Mouse (Mus musculus): ENCODE data around the gene Gm4952. TPM values are rescaled to one million over a fixed set of nuclear protein-coding genes. Genes with fewer than 3 reads are reported as not detected.
A peak's percentile ranks its signal among the peaks of the same experiment; 100 is the strongest.

Gm4952 gene
- total and polyA plus RNA-seq, 3 experiments, result not detected

DNA sequence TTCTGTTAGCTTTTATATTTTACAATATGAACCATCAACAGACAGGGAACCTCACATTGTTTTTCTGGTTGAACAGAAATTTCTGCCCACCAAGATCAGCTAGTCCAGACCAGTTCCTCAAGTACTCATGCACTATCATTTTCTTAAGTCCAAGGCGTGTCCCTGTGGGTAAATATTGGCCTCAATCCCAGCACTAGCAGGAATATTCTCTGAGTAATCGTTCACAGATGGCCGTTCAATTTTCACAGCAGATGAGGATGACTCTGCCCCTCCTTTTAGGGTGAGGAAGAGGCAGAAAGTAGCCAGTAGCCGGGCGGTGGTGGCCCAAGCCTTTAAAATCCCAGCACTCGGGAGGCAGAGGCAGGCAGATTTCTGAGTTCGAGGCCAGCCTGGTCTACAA lies 24.7 kb upstream of the Gm4952 start:
- Histone ChIP-seq H3K27me3 (ENCODE audit: control insufficient read depth, insufficient read depth, low read length) (no peaks in the 10 kb centered on the region), H3K9ac (ENCODE audit: low read depth, low read length) (no peak overlapping the region), H3K79me2 (replicated peaks; ENCODE audit: control insufficient read depth, insufficient read depth, low read length) (peaks cover 2% of the 10 kb centered on the region; the same call in 1 of the 2 replicates), H3K4me3 (peak overlapping the region; percentile 49; the same call in 1 of the 2 replicates), H3K4me1 (ENCODE audit: control insufficient read depth, insufficient read depth, low read length) (peaks cover 9% of the 10 kb centered on the region), H3K36me3 (ENCODE audit: control insufficient read depth, insufficient read depth, low read length) (peaks cover 8% of the 10 kb centered on the region), H3K27ac (peak overlapping the region; percentile 84)
- TF ChIP-seq POLR2A (IDR thresholded peaks at IDR 0.05; ENCODE audit: insufficient read depth, low read depth, low read length) (no peak), EP300 (IDR thresholded peaks at IDR 0.05; ENCODE audit: insufficient read depth, low read depth, low read length) (no peak), CTCF (IDR thresholded peaks at IDR 0.05) (no peak)
- intact Hi-C loops (cut with DNase I), result loop anchor here (10.0 kb wide), 1 partner anchor 560 kb away; no protein-coding TSS in a partner anchor
- DNase-seq, result peak; percentile 45 to 53
- WGBS, result 41% methylated on average over 7 of the region's 7 CpGs

DNA sequence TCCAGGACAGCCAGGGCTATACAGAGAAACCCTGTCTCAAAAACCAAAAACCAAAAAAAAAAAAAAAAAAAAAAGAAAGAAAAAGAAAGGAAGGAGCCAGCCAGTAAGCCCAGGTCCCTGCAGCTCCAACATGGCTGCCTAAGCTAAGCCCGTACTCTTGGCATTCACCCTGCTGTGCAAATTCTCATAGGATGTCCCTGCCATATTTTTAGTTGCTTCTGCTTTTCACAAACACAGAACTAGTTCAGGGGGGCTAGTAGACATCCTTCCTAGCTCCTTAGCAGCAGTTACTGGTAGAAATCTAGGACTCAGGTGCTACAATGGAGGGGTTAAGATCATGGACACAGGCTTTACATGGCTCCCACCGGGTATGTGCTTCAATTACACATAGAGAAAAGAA lies 24.3 kb upstream of the Gm4952 start:
- peak overlapping the region; percentile 84; the same call in 1 of the 2 replicates for H3K27ac ChIP-seq
- WGBS, result 80% methylated on average over 2 of the region's 2 CpGs

DNA sequence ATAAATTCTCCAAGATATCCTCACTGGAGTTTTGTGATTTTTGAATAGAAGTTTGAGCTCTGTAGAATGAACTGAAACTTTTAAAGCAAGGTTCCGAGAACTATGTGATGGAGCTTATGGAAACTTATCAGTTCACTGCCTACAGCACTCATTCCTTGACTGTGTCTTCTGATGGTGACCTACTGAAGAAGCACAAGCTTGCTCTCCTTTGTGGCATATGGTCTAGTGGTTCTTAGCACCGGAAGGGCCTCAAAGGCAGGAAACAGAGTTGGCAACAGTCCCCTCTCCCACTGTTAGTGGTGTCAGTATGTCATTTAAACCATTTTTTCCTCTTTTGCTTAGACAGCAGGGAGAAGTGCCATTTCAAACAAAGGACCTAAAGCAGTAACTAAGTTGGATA lies 23.1 kb upstream of the Gm4952 start:
- Histone ChIP-seq H3K27ac (no peak overlapping the region), H3K4me1 (ENCODE audit: control insufficient read depth, insufficient read depth, low read length) (peaks cover 9% of the 10 kb centered on the region), H3K27me3 (ENCODE audit: control insufficient read depth, insufficient read depth, low read length) (no peaks in the 10 kb centered on the region), H3K79me2 (replicated peaks; ENCODE audit: control insufficient read depth, insufficient read depth, low read length) (peaks cover 2% of the 10 kb centered on the region; the same call in 1 of the 2 replicates), H3K36me3 (ENCODE audit: control insufficient read depth, insufficient read depth, low read length) (peaks cover 8% of the 10 kb centered on the region), H3K9ac (ENCODE audit: low read depth, low read length) (no peak overlapping the region), H3K4me3 (no peak overlapping the region)
- TF ChIP-seq POLR2A (IDR thresholded peaks at IDR 0.05; ENCODE audit: insufficient read depth, low read depth, low read length), result no peak
- intact Hi-C loops (cut with DNase I), result loop anchor here (1.0 to 10.0 kb wide), 2 partner anchors 8 to 562 kb away; no protein-coding TSS in a partner anchor
- WGBS, result 61% methylated on average over 2 of the region's 2 CpGs
- no peak for DNase-seq

More for the DNA sequence above, 24.3 kb upstream of the Gm4952 start:
- Histone ChIP-seq H3K4me1 (ENCODE audit: control insufficient read depth, insufficient read depth, low read length) (peaks cover 9% of the 10 kb centered on the region), H3K36me3 (ENCODE audit: control insufficient read depth, insufficient read depth, low read length) (peaks cover 8% of the 10 kb centered on the region), H3K4me3 (no peak overlapping the region), H3K79me2 (replicated peaks; ENCODE audit: control insufficient read depth, insufficient read depth, low read length) (peaks cover 2% of the 10 kb centered on the region; the same call in 1 of the 2 replicates), H3K9ac (ENCODE audit: low read depth, low read length) (no peak overlapping the region), H3K27me3 (ENCODE audit: control insufficient read depth, insufficient read depth, low read length) (no peaks in the 10 kb centered on the region)
- no peak for DNase-seq
- intact Hi-C loops (cut with DNase I), result loop anchor here (10.0 kb wide), 1 partner anchor 561 kb away; no protein-coding TSS in a partner anchor
- TF ChIP-seq POLR2A (IDR thresholded peaks at IDR 0.05; ENCODE audit: insufficient read depth, low read depth, low read length), result no peak
- TF ChIP-seq EP300 (IDR thresholded peaks at IDR 0.05; ENCODE audit: insufficient read depth, low read depth, low read length), result no peak
- TF ChIP-seq CTCF (IDR thresholded peaks at IDR 0.05), result no peak

DNA sequence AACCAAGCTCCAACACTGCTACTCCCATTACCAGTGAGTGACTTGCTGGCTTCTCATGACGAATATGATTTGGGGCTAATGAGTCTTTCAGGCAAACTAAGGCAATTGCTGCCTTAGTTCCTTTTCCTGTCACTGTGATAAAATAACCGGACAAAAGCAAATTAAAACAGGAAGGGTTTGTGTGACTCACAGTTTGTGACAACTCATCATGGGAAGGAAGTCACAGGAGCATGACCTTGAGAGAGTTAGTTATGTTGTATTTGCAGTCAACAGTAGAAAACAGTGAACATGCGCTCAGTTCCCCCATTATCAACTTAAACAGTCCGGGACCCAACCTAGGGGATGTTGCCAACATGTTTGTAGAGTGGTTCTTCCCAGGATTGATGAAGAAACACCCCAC lies 14.5 kb upstream of the Gm4952 start:
- no peak overlapping the region for H3K9ac ChIP-seq (ENCODE audit: low read depth, low read length)
- no peak for TF ChIP-seq POLR2A (IDR thresholded peaks at IDR 0.05; ENCODE audit: insufficient read depth, low read depth, low read length)
- no peak for TF ChIP-seq EP300 (IDR thresholded peaks at IDR 0.05; ENCODE audit: insufficient read depth, low read depth, low read length)
- no peak for TF ChIP-seq CTCF (IDR thresholded peaks at IDR 0.05)
- H3K4me1 ChIP-seq (ENCODE audit: control insufficient read depth, insufficient read depth, low read length), result peaks cover 2% of the 10 kb centered on the region
- 32% methylated on average over 4 of the region's 4 CpGs for WGBS
- DNase-seq, result peak in 1 of 2 experiments; percentile 21
- no peaks in the 10 kb centered on the region for H3K27me3 ChIP-seq (ENCODE audit: control insufficient read depth, insufficient read depth, low read length)
- H3K79me2 ChIP-seq (replicated peaks; ENCODE audit: control insufficient read depth, insufficient read depth, low read length), result no peaks in the 10 kb centered on the region
- intact Hi-C loops (cut with DNase I), result no loop called here
- no peak overlapping the region for H3K4me3 ChIP-seq
- H3K36me3 ChIP-seq (ENCODE audit: control insufficient read depth, insufficient read depth, low read length), result peaks cover 18% of the 10 kb centered on the region
- peak overlapping the region; percentile 58 for H3K27ac ChIP-seq

DNA sequence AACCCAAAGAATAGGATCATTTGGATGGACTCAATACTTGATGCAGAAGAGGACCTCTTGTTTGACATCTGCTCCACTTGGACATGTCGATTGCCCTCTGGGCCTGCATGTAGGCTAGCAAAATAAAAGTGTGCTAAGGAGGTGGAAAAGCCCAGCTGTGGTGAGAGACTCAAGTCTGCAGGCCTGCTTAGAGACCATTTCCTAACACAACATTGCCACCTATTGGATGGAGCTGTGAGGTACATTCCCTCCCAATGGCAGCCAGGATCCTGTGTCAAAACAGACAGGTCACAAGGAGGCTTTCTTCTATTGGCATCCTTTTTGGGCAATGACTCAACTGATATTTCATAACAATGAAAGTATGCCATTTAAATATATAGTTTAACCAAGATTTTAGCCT lies 7.9 kb upstream of the Gm4952 start:
- Histone ChIP-seq H3K27ac (no peak overlapping the region), H3K36me3 (ENCODE audit: control insufficient read depth, insufficient read depth, low read length) (peaks cover 2% of the 10 kb centered on the region), H3K79me2 (replicated peaks; ENCODE audit: control insufficient read depth, insufficient read depth, low read length) (no peaks in the 10 kb centered on the region), H3K4me1 (ENCODE audit: control insufficient read depth, insufficient read depth, low read length) (no peaks in the 10 kb centered on the region; the same call in none of the 2 replicates), H3K4me3 (no peak overlapping the region), H3K9ac (ENCODE audit: low read depth, low read length) (no peak overlapping the region), H3K27me3 (ENCODE audit: control insufficient read depth, insufficient read depth, low read length) (no peaks in the 10 kb centered on the region)
- DNase-seq, result peak; percentile 62 to 69
- WGBS, result 0% methylated on average over 1 of the region's 1 CpGs
- TF ChIP-seq EP300 (IDR thresholded peaks at IDR 0.05; ENCODE audit: insufficient read depth, low read depth, low read length) (peak; percentile 94), POLR2A (IDR thresholded peaks at IDR 0.05; ENCODE audit: insufficient read depth, low read depth, low read length) (no peak), CTCF (IDR thresholded peaks at IDR 0.05) (peak; percentile 98)
- intact Hi-C loops (cut with DNase I), result loop anchor here (1.0 to 10.0 kb wide), 6 partner anchors 19 to 205 kb away; partner anchors contain the start of genes Lpxn and Zfp91

DNA sequence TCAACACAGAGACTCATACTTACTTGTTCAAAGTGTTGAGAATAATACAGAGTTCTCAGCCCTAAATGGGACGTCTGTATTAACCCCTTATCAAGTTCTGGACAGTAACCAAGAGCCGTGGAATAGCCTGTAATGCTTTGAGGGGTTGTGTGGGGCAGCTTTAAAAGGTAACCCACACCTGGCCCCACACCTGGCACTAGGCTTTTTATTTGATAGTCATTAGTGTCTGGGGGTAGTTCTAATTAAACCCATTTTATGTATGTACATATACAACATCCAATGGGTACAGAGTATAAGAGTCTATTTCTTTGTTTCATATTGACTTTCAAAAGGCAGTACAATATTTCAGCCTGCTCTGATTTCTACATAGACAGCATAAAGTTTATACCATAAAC lies 4.6 kb upstream of the Gm4952 start:
- TF ChIP-seq CTCF (IDR thresholded peaks at IDR 0.05) (no peak), POLR2A (IDR thresholded peaks at IDR 0.05; ENCODE audit: insufficient read depth, low read depth, low read length) (no peak), EP300 (IDR thresholded peaks at IDR 0.05; ENCODE audit: insufficient read depth, low read depth, low read length) (no peak)

More for the DNA sequence above, 4.6 kb upstream of the Gm4952 start:
- no peaks in the 10 kb centered on the region for H3K79me2 ChIP-seq (replicated peaks; ENCODE audit: control insufficient read depth, insufficient read depth, low read length)
- intact Hi-C loops (cut with DNase I), result loop anchor here (10.0 kb wide), 1 partner anchor 160 kb away; no protein-coding TSS in a partner anchor
- H3K27ac ChIP-seq, result no peak overlapping the region
- H3K36me3 ChIP-seq (ENCODE audit: control insufficient read depth, insufficient read depth, low read length), result no peaks in the 10 kb centered on the region
- DNase-seq, result no peak
- H3K4me3 ChIP-seq, result no peak overlapping the region
- no peaks in the 10 kb centered on the region; the same call in none of the 2 replicates for H3K4me1 ChIP-seq (ENCODE audit: control insufficient read depth, insufficient read depth, low read length)
- H3K27me3 ChIP-seq (ENCODE audit: control insufficient read depth, insufficient read depth, low read length), result no peaks in the 10 kb centered on the region
- H3K9ac ChIP-seq (ENCODE audit: low read depth, low read length), result no peak overlapping the region
- WGBS, result 45% methylated on average over 2 of the region's 2 CpGs
